Mouse (Mus musculus): ENCODE measurements around the gene Laptm5. TPM values are rescaled to one million over a fixed set of nuclear protein-coding genes. Genes with fewer than 3 reads are reported as not detected.

Gene Laptm5
- polyA plus RNA-seq, 2 experiments from 2014 or later, result 1,726 to 2,325 TPM

Other genes starting within 250 kb of the Laptm5 start
- 10 to 100 TPM; 74.0 to 91.3 TPM for gene Pum1, start 249.8 kb upstream of the Laptm5 start, polyA plus RNA-seq (2017; shearing (Covaris generic))
- 1 to 10 TPM in 1 of 2 experiments, under 1 TPM in 1; 0.40 to 1.5 TPM for gene Sdc3, start 120.6 kb upstream of the Laptm5 start, polyA plus RNA-seq (2017; shearing (Covaris generic))
- not detected for gene Matn1, start 31.3 kb downstream of the Laptm5 start, polyA plus RNA-seq (2017; shearing (Covaris generic))